Mouse (Mus musculus): ENCODE results near the gene Arhgef3.

The Arhgef3 gene

GRCm38 (mm10) chr14:27272835-27273138 lies 158.1 kb downstream of the Arhgef3 start:
- no peak for DNase-seq

DNA sequence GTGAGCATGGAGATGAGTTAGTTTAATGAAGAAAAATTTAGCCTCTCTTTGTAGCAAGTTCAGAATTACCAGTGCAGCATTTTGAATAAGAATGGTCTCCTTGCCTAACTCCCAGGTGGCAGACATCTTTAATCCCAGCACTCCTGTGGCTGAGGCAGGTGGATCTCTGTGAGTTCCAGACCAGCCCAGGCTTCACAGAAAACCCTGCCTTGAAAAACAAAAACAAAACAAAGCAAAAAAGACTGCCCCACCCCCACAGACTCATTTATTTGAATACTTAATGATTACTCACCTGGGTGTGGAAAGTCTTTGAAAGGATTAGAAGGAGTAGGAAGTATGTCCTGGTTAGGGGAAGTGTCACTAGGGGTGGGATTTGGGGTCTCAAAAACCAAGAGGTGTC lies 158.5 kb downstream of the Arhgef3 start:
- DNase-seq: no peak

DNA sequence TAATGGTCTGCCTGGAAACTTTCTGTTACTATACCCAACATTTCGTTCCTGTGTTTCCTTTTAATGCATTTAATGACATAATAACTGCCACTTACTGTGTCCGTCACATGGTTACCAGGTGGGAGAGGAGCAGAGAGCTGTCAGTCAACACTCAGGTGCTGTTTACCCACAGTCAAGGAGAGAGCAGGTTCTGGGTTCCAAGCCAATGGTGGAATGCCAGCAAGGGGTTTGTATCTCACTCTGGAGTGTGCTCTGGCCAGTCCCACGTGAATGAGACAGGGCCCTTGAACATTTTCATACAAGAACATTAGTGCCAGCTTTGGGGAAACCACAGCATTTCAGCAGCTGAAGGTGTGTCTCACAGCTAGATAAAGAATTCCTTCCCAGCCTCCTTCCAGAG lies 162.6 kb downstream of the Arhgef3 start:
- no peak for DNase-seq

- DNase-seq: no peak
Measured at GRCm38 (mm10) chr14:27280201-27280890, 165.6 kb downstream of the Arhgef3 start.

DNA sequence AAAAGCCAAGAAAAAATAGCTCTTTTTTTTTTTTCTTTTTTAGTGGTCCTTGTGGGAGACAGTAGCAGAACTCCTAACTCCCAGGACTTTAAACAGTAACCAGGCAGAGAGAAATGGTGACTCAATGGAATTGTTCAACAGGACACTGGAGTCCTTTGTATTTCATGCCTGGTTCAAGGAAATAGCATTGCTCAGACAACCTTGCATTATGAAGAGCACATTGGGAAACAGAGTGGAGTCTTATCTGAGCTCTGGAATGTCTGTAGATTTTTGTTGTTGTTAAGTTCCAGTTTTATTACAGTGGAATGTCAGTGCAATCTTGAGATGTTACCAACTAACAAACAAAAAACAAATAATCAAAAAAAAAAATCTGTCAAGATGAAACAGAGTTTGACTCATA lies 169.3 kb downstream of the Arhgef3 start:
- DNase-seq: no peak

GRCm38 (mm10) chr14:27286202-27286601 lies 171.5 kb downstream of the Arhgef3 start:
- no peak for DNase-seq

- no peak for DNase-seq
Measured at GRCm38 (mm10) chr14:27289053-27289452, 174.4 kb downstream of the Arhgef3 start.

DNA sequence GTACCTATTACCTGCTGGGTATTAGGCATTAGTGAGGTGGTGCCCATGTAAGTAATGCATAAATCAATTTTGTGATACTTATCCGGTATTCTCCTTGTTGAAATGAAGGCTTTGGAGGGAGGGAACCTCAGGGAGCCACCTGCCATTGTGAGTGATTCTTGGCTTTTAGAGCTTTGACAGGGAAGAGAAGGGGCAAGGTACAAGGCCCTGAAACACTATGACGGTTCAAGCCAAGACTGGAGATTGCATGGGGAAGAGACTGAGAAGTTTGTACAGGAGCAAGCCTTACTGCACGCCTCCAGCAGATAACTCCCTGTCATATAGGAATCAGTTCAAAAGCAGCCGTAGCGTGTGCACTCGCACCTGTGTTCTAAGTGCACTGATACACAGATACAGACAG lies 177.4 kb downstream of the Arhgef3 start:
- no peak for DNase-seq

DNA sequence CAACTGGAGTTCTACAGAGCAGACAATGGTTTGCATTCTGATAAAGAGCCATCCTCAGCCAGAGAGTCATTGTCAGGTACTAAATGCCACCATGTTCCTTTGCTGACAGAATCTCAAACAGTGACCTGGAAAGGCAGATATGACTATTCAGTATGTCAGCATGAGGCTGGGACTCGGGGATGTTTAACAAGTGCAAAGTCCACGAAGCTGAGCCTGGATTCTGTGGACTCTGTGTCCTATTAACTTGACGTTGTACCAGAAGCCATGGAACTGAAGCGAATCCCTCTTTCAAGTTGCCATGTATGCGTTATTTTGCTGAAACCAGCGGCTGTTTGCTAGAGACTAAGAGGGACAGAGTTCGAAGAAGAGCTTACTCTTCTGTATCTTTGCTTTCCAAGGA lies 181.1 kb downstream of the Arhgef3 start:
- no peak for DNase-seq

GRCm38 (mm10) chr14:27296987-27297386 lies 182.3 kb downstream of the Arhgef3 start:
- DNase-seq: no peak

DNA sequence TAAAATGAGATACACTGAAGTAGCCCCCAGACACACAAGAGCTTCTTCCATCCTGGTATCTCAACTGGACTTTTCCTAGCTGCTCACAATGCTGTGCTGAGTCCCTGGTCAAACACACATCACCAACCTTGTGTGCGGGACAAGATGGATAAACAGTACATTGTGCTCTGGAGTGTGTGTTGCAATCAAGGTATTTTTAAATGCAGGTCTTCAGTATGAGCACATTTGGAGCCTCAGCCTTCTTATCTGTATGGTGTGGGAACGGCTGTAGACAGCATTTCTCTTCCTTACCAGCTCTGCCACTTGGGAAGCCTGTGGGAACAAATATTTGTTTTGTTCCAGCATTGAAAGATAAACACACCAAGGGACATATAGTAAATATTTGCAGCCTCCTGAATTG lies 184.2 kb downstream of the Arhgef3 start:
- DNase-seq: no peak

- no peak for DNase-seq
Measured at GRCm38 (mm10) chr14:27299705-27300104, 185.0 kb downstream of the Arhgef3 start.

- DNase-seq: peak; percentile 40
Measured at GRCm38 (mm10) chr14:27301768-27302499, 187.2 kb downstream of the Arhgef3 start.

DNA sequence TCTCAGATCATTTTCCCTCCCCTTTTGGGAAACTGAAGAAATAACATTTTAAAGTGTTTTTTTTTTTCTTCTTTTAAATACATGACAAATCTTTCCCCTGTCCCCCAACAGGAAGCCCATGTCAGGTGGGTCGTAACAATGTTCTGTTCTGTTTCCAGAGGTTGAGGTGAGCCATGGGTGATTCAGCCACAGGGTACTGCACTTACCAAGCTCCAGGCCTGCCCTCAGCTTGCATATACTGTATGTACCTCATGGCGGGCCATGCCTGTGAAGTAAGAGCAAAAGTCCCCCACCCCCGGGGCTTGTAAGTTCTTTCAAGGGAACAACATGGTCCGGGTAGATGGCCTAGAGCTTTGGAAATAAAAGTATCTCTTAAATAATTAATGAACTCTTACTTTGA lies 188.6 kb downstream of the Arhgef3 start:
- no peak for DNase-seq

GRCm38 (mm10) chr14:27304408-27304807 lies 189.7 kb downstream of the Arhgef3 start:
- DNase-seq: no peak

DNA sequence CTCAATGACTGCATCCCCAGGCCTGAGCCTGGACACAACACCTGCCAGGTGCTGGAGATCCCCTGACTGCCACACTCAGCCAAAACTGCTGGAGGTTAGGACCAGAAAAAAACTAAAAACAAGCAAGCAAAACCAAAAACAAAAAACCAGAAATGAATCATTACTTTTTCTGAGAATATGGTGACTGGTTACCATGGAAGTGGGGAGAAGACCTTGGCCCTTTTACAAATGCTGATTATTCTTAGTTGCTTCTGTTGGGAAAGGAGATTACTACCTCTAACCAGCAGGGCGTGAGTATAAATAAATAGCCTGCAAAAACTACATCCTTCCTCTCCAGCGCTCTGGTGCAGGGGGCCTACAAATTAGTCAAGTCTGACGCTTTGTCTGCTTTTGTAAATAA lies 194.1 kb downstream of the Arhgef3 start:
- DNase-seq: no peak

DNA sequence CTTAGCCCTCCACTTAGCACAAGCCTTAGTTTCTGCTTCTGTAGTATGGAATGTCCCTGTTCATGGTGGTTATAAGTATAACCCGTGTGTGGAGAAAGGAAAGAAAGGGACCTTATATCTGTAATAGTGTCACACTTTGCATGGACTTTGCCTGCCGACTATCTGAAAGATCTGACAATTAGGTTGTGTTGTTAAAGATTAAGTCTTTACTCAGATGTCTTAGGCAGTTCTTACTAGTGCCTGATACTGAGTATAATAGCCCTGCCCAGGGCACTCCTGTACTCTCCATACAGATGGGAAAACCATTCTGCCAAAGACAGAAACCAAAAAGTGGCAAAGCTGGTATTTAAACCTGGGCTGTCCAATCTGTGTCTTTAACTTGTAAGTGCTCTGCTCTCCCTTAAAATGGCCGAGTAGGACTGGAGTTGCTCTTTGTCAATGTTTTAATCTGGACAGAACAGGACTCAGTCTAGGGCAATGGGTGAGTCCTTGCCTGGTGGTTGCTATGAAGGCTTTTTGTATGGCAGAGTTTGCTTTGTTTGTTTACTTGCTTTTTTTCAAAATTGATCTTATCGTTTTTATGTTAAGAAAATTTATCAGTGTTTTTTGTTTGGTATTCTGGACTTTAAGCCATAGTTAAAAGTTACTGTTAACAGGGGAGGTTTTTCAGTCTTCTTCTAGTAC lies 196.0 kb downstream of the Arhgef3 start:
- DNase-seq: no peak

GRCm38 (mm10) chr14:27312380-27312779 lies 197.7 kb downstream of the Arhgef3 start:
- DNase-seq: no peak

GRCm38 (mm10) chr14:27315737-27316136 lies 201.0 kb downstream of the Arhgef3 start:
- no peak for DNase-seq

GRCm38 (mm10) chr14:27317146-27317545 lies 202.4 kb downstream of the Arhgef3 start:
- DNase-seq: no peak

- no peak for DNase-seq
Measured at GRCm38 (mm10) chr14:27319386-27319785, 204.7 kb downstream of the Arhgef3 start.

- DNase-seq: no peak
Measured at GRCm38 (mm10) chr14:27322041-27322440, 207.3 kb downstream of the Arhgef3 start.

DNA sequence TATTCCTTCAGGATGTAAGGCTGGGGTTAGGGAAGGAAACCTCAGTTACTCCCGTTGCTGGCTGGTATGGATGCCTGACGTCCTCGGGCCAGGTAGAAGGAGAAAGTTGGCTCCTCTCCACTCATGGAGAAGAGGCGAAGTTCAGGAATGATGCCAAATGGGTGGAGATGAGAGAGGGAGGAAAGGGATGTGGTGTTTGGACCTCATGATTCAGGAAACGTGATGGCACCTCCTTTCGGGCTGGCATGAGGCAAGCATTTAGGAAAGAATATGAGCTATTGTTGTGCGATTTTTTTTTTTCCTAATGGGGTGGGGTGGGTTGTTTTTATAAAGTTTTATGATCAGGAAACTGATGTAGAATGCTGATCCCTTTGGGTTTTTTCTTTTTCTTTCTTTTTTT lies 210.0 kb downstream of the Arhgef3 start:
- no peak for DNase-seq

DNA sequence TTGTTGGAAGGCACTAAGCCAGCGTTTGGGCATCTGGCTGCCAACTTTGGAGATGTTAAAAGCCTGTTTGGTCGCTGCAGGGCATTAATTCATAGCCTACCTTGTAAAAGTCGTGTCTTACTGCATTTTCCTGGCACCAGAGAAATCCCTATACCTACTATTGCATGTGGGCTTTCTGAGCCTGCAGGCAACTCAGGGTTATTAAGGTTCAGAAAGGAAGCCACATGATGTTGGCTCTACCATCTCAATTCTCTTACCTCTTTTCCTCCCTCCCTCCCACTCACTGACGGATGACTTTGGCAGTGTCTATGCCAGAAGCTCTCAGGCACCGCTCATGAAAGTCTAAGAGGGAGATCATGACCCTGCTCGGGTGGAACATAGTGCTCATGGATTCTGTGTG lies 210.8 kb downstream of the Arhgef3 start:
- DNase-seq: no peak

All from layer of hippocampus, adult 9-11 months (tissue).